Mouse (Mus musculus) cerebellum, adult 2 months (tissue): Measurements from ENCODE around the gene Cryzl1. TPM values are rescaled to one million over a fixed set of nuclear protein-coding genes. Genes with fewer than 3 reads are reported as not detected.

ENCODE experiments used
- DNase-seq, 2 experiments: peaks; one replicate each; pipeline ENCODE4 v3.0.0; 2021
- H3K27ac ChIP-seq: fragments of 200-500 bp; 2 replicates; pipeline ENCODE4 v1.5.1; 2012; ENCODE audit warnings: low read length, control low read depth, inconsistent platforms; ENCODE audit not compliant: insufficient read depth
- H3K27me3 ChIP-seq: fragments of 200-500 bp; 2 replicates; pipeline ENCODE4 v1.6.1; 2012; ENCODE audit warnings: inconsistent platforms, mild to moderate bottlenecking, low read length, moderate library complexity; ENCODE audit not compliant: control insufficient read depth, insufficient read depth
- H3K4me1 ChIP-seq: fragments of 200-500 bp; 2 replicates; pipeline ENCODE4 v1.6.1; 2011; ENCODE audit warnings: low read length; ENCODE audit not compliant: control insufficient read depth, insufficient read depth
- H3K4me3 ChIP-seq: fragments of 200-500 bp; replicated peaks from 2 replicates; pipeline ENCODE3; 2011; ENCODE audit warnings: mild to moderate bottlenecking, low read depth, low read length, control low read depth; ENCODE audit not compliant: insufficient read depth
- CTCF ChIP-seq: fragments of 200-500 bp; IDR thresholded peaks from 2 replicates; pipeline ENCODE4 v1.5.1; 2011; ENCODE audit warnings: low read depth, mild to moderate bottlenecking, control low read depth, low read length, moderate library complexity, borderline replicate concordance; ENCODE audit not compliant: insufficient read depth
- POLR2A ChIP-seq: fragments of 200-500 bp; IDR thresholded peaks from 2 replicates; pipeline ENCODE4 v1.6.1; 2011; ENCODE audit warnings: low read length, control low read depth, borderline replicate concordance; ENCODE audit not compliant: insufficient read depth
- WGBS: fragments of 180-500 bp; shearing (Covaris S2); methylation state at CpG from one replicate; pipeline ENCODE4 v1.1.7; 2018; 5-methylcytosine and 5-hydroxymethylcytosine counted together
- polyA plus RNA-seq: library from polyadenylated mRNA; depleted of rRNA; stranded (reverse); fragments of >200 nt; gene quantifications from 2 replicates; pipeline ENCODE4 v1.2.3, GENCODE M21; 2012

Gene Cryzl1
- polyA plus RNA-seq, 1 experiment: 104 TPM

DNA sequence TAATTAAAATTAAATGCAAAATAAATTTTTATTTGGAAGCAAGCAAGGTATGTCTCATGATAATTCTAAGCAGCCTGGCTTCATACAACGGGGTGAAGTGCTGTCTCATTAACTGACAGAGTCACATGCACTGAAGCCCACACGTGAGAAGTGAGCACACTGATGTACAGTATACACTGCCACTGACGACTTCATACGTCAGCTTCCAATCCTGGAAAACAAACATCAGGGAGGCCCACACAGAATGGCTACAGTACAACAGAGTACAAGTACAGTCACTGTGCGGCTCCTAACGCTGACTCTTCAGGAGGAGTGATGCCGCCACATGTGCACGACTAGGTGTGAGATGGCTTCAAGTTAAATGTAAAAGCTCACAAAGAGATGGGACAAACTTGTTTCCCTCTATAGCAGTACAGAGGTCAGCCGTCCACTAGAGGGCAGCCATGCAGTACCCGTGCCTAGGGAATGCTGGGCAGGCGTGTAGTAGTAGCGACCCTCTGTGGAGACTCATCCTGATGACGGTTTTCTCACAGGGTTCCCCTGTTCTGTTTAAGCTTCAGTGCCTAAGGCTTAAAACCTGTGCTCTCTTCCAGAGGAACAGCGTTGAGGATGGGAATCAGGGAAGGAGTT is 34.2 kb downstream of the Cryzl1 start:
- Histone ChIP-seq H3K4me3 (no peak overlapping the region), H3K27ac (no peak overlapping the region), H3K4me1 (no peaks in the 10 kb centered on the region; the same call in 1 of the 2 replicates), H3K27me3 (no peaks in the 10 kb centered on the region)
- 27% methylated on average over 14 of the region's 14 CpGs for WGBS
- peak; percentile 65 to 70 for DNase-seq
- peak; percentile 89 for TF ChIP-seq CTCF
- no peak for TF ChIP-seq POLR2A

DNA sequence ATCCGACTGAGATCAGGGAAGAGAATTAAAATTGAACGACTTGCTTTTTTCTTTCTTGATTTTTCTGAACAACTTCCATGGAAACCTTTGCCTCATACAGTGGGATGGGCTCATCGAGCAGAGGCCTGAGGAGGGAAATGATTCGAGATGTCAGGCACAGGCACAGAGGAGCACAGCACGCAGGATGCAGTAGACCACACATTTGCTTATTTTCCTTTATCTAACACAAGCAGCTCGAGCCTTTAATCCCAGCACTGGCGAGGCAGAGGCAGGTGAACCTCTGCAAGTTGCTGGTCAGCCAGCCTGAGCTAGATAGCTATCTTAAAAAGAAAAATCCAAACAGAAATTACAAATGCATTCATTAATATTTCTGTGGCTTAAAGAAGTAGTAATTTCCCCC is 39.0 kb downstream of the Cryzl1 start:
- TF ChIP-seq POLR2A: no peak
- TF ChIP-seq CTCF: no peak
- H3K27me3 ChIP-seq: no peaks in the 10 kb centered on the region
- H3K27ac ChIP-seq: no peak overlapping the region
- no peak for DNase-seq
- no peak overlapping the region for H3K4me3 ChIP-seq
- WGBS: 35% methylated on average over 7 of the region's 7 CpGs
- H3K4me1 ChIP-seq: peaks cover 5% of the 10 kb centered on the region

DNA sequence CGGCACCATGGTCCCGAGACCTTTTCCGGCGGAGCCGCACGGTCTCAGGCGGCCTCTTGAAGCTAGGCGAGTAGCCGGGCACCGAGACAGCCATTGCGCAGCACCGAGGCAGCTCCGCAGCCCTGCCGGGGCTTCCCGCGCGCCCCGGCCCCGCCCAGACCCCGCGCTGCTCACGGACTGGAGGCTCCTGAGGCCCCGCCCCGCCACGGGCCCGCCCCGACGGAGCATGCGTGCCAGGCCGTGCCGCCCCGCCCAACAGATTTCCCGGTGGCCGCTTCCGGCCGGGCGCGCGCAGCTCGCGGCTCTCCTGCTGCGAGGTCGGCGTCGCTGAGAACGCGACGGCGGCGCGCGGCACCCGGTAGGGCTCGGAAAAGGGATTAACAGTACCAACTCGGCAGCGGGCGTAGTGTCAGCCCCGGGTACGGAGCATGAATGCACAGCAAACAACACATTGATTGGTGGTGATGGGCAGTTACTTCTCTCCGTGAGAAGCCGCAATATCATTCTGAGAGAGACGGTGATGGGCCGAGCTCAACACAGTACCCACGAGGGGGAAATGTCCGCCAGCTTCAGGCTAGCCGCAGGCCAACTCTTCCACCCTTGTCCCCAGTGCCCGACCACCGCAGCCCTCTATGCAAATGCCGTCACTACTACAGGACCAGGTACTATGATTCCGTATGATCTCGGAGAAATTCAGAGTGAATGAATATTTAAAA is 40.0 kb downstream of the Cryzl1 start, which contains the start of gene Donson:
Gene Donson, minus strand, starts transcription at position 152 of the 716 bp plus-strand sequence.
- under 1% methylated on average over 71 of the region's 71 CpGs for WGBS
- H3K4me1 ChIP-seq: peaks cover 5% of the 10 kb centered on the region

DNA sequence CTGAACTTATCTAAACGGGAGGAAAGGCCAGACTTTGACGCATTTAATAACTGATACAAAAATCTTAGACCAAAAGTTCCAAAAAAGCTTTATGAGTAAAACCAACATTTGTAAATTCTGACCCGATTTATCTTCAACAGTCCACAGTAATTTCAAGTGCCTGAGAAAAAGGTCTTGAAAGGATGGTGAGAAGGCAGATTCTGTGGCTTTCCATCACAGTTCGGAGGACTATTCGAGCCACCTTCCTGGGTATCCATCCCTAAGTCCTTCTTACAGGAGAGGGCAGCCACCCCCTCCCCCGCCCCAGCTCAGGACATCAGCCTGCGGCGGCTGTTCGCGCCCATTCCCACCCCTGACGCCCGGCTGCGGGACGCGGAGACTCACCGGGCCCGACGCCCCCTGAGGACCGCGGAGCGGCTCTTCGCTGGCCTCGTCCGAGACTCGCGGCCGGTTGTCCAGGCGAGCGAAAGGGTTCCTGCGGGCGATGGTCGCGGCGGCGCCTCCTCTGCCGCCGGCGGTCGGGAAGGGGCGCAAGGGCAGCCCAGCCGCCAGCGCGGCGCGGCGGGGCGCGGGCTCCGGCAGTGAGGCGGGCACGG is 40.7 kb downstream of the Cryzl1 start:
- Histone ChIP-seq H3K27ac (peak overlapping the region; percentile 83), H3K4me1 (peaks cover 5% of the 10 kb centered on the region), H3K4me3 (peak overlapping the region; percentile 73), H3K27me3 (no peaks in the 10 kb centered on the region)
- WGBS: 1% methylated on average over 51 of the region's 51 CpGs
- no peak for TF ChIP-seq POLR2A
- no peak for TF ChIP-seq CTCF
- DNase-seq: no peak

More for the DNA sequence above, 40.0 kb downstream of the Cryzl1 start, which contains the start of gene Donson:
- H3K4me3 ChIP-seq: peak within 1 kb of the TSS; percentile 74
- peak within 1 kb of the TSS; percentile 83 for H3K27ac ChIP-seq
- peak; percentile 93 to 96 for DNase-seq
- TF ChIP-seq CTCF (no peak), POLR2A (peak; percentile 85)
- H3K27me3 ChIP-seq: no peaks in the 10 kb centered on the region

DNA sequence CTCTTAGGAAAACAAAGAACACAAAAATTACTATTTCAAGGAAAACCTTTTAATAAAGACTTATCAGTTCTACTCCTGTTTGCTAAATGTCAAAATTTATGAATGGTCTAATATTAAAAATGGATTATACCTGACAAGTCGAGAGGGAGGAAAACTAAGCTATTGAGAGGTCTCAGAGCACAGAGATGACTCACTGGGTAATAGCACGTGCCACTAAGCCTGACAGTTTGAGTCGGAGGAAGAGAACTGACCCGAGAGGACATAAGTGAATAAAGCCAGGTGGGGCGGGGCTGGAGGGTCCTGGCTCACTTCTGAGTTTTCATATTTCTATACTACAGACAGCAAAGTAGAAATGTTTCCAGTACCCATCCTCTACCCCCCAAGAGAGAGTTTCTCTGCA is 42.4 kb downstream of the Cryzl1 start:
- Histone ChIP-seq H3K27me3 (no peaks in the 10 kb centered on the region), H3K4me3 (no peak overlapping the region), H3K27ac (no peak overlapping the region), H3K4me1 (peaks cover 5% of the 10 kb centered on the region)
- 71% methylated on average over 5 of the region's 5 CpGs for WGBS
- no peak for TF ChIP-seq POLR2A
- no peak for TF ChIP-seq CTCF
- no peak for DNase-seq

DNA sequence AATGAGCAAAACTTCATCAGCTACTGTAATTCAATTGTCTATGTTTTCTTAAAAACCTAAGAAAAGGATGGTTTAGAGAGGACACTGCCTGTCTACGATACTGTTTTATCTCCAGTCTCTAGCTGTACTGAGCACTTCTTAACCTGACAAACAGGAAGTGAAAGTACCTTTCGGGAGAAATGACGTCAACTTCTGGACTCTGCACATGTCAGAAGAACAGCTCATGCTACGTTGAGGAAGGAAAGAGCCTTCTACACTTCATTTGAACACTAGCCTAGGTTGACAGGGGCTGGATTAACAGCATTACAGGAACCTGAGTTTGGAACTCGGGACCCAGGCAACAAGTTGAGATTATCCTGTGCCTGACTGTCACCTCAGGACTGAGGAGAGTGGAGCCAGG is 43.2 kb downstream of the Cryzl1 start:
- no peak overlapping the region for H3K4me3 ChIP-seq
- H3K4me1 ChIP-seq: peaks cover 5% of the 10 kb centered on the region
- no peak for TF ChIP-seq CTCF
- TF ChIP-seq POLR2A: no peak
- 90% methylated on average over 5 of the region's 5 CpGs for WGBS
- H3K27me3 ChIP-seq: no peaks in the 10 kb centered on the region
- no peak for DNase-seq
- H3K27ac ChIP-seq: no peak overlapping the region

DNA sequence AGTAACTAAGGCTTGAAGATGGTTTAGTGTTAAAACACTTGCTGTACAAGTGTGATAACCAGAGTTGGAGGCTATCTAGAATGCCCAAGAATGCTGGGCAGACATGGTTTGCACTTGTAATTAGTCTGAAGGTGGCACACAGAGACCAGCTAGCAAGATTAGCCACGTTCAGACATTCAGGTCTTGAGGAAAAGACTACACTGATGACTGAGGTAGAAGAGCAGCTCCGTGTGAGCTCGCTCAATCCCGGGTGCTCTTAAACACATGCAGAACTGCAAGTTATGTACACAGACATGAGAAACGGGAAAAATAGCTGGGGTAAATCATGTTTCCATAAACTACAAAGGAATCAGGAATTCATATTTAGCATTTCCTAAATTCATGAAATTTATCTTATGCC is 48.1 kb downstream of the Cryzl1 start:
- no peak overlapping the region for H3K27ac ChIP-seq
- WGBS: 76% methylated on average over 5 of the region's 5 CpGs
- no peak overlapping the region for H3K4me3 ChIP-seq
- DNase-seq: no peak
- TF ChIP-seq CTCF: no peak
- no peak for TF ChIP-seq POLR2A
- H3K27me3 ChIP-seq: no peaks in the 10 kb centered on the region
- H3K4me1 ChIP-seq: no peaks in the 10 kb centered on the region

DNA sequence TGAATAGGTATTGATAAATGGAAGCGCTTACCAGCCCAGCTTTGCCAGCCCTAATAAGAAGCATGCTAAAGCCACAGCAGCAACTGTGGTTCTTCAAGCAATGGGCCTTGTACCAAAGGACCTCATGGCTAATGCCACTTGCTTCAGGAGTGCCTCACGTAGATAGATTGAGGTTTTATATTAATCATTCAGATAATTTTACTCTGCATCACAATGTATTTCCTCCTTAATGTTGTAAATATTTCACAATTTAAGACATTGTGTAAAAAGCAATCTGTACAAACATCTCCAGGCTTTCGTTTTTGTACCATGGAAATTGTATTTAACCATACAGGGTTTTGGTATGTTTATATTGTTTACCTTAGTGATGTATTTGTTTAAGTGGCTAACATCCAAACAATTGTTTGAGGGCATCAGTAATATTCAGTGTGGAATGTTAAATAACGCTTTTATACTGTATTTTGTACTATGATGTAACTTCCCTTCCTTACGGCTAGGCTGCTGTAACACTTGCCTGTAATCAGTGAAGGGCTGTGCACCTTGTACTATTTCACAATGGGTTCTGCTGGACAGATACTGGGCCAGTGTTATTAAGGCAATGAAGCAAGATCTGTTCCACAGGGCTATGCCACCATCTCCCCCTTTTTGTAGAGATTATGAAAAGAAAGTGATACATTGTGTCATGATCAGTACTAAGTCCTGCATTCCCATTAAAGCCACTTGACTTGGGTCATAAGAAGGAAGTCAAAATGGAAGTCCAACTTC is 50.4 kb downstream of the Cryzl1 start:
- no peaks in the 10 kb centered on the region for H3K4me1 ChIP-seq
- no peak overlapping the region for H3K4me3 ChIP-seq
- no peak for TF ChIP-seq POLR2A
- TF ChIP-seq CTCF: no peak
- H3K27me3 ChIP-seq: no peaks in the 10 kb centered on the region
- no peak overlapping the region for H3K27ac ChIP-seq
- DNase-seq: no peak
- WGBS: 84% methylated on average over 5 of the region's 5 CpGs
